Mouse (Mus musculus) gastrocnemius, adult 2 months (tissue): ENCODE results near the gene Mrps18b. TPM values are rescaled to one million over a fixed set of nuclear protein-coding genes. Genes with fewer than 3 reads are reported as not detected.
A peak's percentile ranks its signal among the peaks of the same experiment; 100 is the strongest.

Experiments used
- DNase-seq: peaks from one replicate; pipeline ENCODE4 v3.0.0; 2022
- H3K27ac ChIP-seq: fragments of 200-600 bp; 2 replicates; pipeline ENCODE4 v1.8.1; 2022; ENCODE audit warnings: mild to moderate bottlenecking
- H3K4me3 ChIP-seq: fragments of 200-600 bp; 2 replicates; pipeline ENCODE4 v1.8.1; 2022; ENCODE audit warnings: mild to moderate bottlenecking, moderate library complexity
- CTCF ChIP-seq: fragments of 200-600 bp; IDR thresholded peaks from 2 replicates; pipeline ENCODE4 v1.8.1; 2022; ENCODE audit warnings: antibody characterized with exemption, mild to moderate bottlenecking, moderate library complexity
- intact Hi-C: fragments of 180-260 bp; cut with DNase I; formaldehyde crosslinking; loops from one replicate; pipeline ENCODE4 v1.15.1; 2025
- total RNA-seq, 2 experiments: library from RNA; stranded (reverse); gene quantifications; 2 replicates each; pipeline ENCODE4 v1.2.3; 2021

Mrps18b gene
- total RNA-seq, 2 experiments from 2014 or later: 58.6 to 65.4 TPM

- no peak for TF ChIP-seq CTCF
- peak within 1 kb of the TSS; percentile 98 for H3K27ac ChIP-seq
- intact Hi-C loops: no loop called here
- DNase-seq: peak; percentile 96
- peak within 1 kb of the TSS; percentile 98 for H3K4me3 ChIP-seq
Measured at GRCm38 (mm10) chr17:35896781-35897643, 19.2 kb downstream of the Mrps18b start, which contains the start of gene 2310061I04Rik. Gene 2310061I04Rik, minus strand, starts transcription at chr17:35897431.

DNA sequence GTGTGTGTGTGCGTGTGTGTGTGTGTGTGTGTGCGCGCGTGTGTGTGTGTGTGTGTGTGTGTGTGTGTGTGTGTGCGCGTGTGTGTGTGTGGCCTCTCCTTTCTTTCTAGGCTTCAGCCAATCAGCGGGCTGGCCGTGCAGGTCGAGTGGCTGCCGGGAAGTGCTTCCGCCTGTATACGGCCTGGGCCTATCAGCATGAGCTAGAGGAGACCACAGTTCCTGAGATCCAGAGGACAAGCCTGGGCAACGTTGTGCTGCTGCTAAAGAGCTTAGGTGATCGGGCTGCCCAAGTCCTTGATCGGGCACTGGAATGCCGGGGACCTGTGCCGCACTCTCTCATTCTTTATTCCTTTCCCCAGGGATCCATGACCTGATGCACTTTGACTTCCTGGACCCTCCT is 28.5 kb downstream of the Mrps18b start:
- TF ChIP-seq CTCF: no peak
- no peak for DNase-seq
- Histone ChIP-seq H3K27ac (no peak overlapping the region), H3K4me3 (no peak overlapping the region)
- intact Hi-C loops: no loop called here

GRCm38 (mm10) chr17:35883777-35884176 is 32.4 kb downstream of the Mrps18b start:
- H3K27ac ChIP-seq: no peak overlapping the region
- DNase-seq: peak; percentile 16
- intact Hi-C loops: no loop called here
- no peak for TF ChIP-seq CTCF
- H3K4me3 ChIP-seq: no peak overlapping the region

DNA sequence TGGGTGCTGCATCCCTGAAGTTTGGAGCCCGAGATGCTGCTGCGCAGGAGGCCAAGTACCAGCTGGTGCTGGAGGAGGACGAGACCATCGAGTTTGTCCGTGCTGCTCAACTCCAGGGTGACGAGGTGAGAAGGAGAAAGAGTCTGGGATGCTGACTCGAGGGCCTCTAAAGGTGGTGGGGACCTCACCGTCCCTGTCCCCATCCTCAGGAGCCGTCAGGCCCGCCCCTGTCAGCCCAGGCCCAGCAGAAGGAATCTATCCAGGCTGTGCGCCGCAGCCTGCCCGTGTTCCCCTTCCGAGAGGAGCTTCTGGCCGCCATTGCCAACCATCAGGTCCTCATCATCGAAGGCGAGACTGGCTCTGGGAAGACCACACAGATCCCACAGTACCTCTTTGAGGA is 33.3 kb downstream of the Mrps18b start:
- Histone ChIP-seq H3K4me3 (no peak overlapping the region), H3K27ac (no peak overlapping the region)
- intact Hi-C loops: no loop called here
- no peak for TF ChIP-seq CTCF
- DNase-seq: peak; percentile 18

DNA sequence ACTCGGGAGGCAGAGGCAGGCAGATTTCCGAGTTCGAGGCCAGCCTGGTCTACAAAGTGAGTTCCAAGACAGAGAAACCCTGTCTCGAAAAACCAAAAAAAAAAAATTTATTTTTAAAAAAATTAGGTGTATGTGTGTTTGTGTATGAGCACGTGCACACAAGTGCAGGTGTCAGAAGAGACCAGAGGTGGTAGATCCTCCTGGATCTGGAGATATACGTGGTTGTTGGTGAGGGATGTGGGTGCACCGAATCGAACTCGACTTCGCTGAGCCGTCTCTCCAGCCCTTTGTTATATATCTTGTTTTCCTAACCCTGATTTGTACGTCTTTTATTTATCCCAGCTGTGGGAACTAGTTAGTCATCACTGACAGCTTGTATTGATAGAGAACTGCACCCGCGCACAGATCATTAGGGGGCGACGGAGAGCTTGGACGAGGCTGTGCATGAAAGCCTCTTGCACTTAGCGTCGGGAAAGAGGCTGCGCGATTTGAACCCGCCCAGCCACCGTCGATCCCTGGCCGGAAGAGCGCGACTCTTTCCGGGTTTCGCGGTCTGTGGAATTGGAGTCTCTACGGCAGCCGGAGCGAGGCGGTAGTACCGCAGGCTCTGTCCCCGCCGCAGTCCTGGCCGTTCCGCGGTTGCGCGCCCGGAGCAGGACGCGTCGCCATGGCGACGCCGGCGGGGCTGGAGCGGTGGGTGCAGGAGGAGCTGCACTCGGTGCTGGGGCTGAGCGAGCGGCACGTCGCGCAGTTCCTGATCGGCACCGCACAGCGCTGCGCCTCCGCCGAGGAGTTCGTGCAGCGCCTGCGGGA is 36.7 kb downstream of the Mrps18b start, which contains the start of gene Dhx16:
Gene Dhx16, plus strand, starts transcription at position 575 of the 813 bp plus-strand sequence.
- intact Hi-C loops: no loop called here
- Histone ChIP-seq H3K4me3 (peak within 1 kb of the TSS; percentile 100), H3K27ac (peak within 1 kb of the TSS; percentile 87)
- peak; percentile 96 for DNase-seq
- TF ChIP-seq CTCF: peak; percentile 88

- Histone ChIP-seq H3K4me3 (no peak overlapping the region), H3K27ac (no peak overlapping the region)
- intact Hi-C loops: loop anchor here (2.0 kb wide), 1 partner anchor 136 kb away; no protein-coding TSS in a partner anchor
- DNase-seq: peak; percentile 40
- TF ChIP-seq CTCF: no peak
Measured at GRCm38 (mm10) chr17:35874721-35875120, 41.5 kb downstream of the Mrps18b start.

GRCm38 (mm10) chr17:35873774-35874519 is 42.2 kb downstream of the Mrps18b start:
- TF ChIP-seq CTCF: peak; percentile 99
- intact Hi-C loops: loop anchor here (1.0 to 2.0 kb wide), 2 partner anchors 38 to 135 kb away; no protein-coding TSS in a partner anchor
- peak overlapping the region; percentile 45 for H3K4me3 ChIP-seq
- H3K27ac ChIP-seq: peak overlapping the region; percentile 68
- DNase-seq: peak; percentile 93

GRCm38 (mm10) chr17:35870884-35871696 is 45.1 kb downstream of the Mrps18b start:
- peak; percentile 34 for DNase-seq
- peak; percentile 62 for TF ChIP-seq CTCF

DNA sequence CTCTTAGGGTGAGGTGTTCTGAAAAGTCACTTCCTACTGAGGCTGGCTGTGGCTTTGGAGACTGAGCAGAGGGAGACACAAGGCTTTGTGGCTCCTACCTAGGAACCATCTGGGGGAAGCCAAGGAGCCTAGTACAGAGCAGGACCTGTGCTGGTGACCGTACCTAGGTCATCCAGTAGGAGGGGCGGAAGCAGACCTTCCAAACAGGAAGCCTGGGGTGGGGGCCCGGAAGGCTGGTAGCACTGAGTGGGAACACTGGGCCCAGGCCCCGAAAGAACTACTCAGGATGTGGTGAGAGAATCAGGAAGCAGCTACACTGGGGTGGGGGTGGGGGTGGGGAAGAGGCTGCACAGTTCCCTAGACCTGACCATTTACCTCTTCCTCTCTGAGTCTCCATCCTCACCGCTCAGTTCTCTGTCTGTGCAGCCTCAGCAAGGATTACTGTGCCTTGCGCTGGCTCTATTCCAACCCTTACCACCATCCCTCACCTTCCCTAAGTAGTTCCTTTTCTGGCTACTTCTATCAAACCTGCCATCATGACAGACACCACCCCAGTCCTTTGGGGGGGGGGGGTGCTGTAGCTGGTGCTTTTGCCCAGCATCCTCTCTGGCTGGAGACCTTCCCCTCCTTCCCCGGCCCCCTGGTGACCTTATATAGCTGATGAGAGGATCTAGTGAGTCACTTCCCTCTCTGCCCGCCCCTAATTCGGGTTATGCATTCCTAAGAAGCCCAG is 45.9 kb downstream of the Mrps18b start:
- intact Hi-C loops: no loop called here
- TF ChIP-seq CTCF: no peak; the same call in 1 of the 2 replicates
- peak; percentile 66 for DNase-seq
- peak overlapping the region; percentile 78 for H3K4me3 ChIP-seq
- H3K27ac ChIP-seq: peak overlapping the region; percentile 96

More at GRCm38 (mm10) chr17:35870884-35871696, 45.1 kb downstream of the Mrps18b start:
- intact Hi-C loops: no loop called here
- H3K27ac ChIP-seq: peak overlapping the region; percentile 96
- peak overlapping the region; percentile 78 for H3K4me3 ChIP-seq

- H3K27ac ChIP-seq: peak overlapping the region; percentile 96
- no peak for TF ChIP-seq CTCF
- H3K4me3 ChIP-seq: peak overlapping the region; percentile 78
- peak; percentile 62 for DNase-seq
- intact Hi-C loops: no loop called here
Measured at GRCm38 (mm10) chr17:35869346-35870067, 46.7 kb downstream of the Mrps18b start.
